Mouse (Mus musculus) MEL (cell line): ENCODE data around the gene Pecam1. TPM values are rescaled to one million over a fixed set of nuclear protein-coding genes. Genes with fewer than 3 reads are reported as not detected.

Experiments
- DNase-seq: peaks from one replicate; pipeline ENCODE4 v3.0.0; 2011; ENCODE audit warnings: low read depth, low spot score
- H3K27ac ChIP-seq: 2 replicates; pipeline ENCODE4 v1.5.1; 2012; ENCODE audit warnings: low read depth, mild to moderate bottlenecking, control low read depth, low read length, moderate library complexity; ENCODE audit not compliant: control insufficient read depth
- H3K27me3 ChIP-seq, 2 experiments: fragments of 150-350 bp in 1 of 2; sonication (generic) in 1 of 2; 2 replicates each; pipeline ENCODE4 v1.6.1; 2012; ENCODE audit warnings: low read length in 2 of 2, mild to moderate bottlenecking in 2 of 2, improper control_type of control experiment in 1 of 2, moderate library complexity in 1 of 2; ENCODE audit not compliant: insufficient read depth in 2 of 2, control insufficient read depth in 1 of 2
- H3K36me3 ChIP-seq, 2 experiments: 2 replicates each; pipeline ENCODE4 v1.6.1; 2012 to 2014; ENCODE audit warnings: low read length in 2 of 2, improper control_type of control experiment in 1 of 2, inconsistent platforms in 1 of 2, mild to moderate bottlenecking in 1 of 2; ENCODE audit not compliant: insufficient read depth in 2 of 2, control insufficient read depth in 1 of 2
- H3K4me1 ChIP-seq, 2 experiments: fragments of 150-350 bp in 1 of 2; sonication (generic) in 1 of 2; 2 replicates each; pipeline ENCODE4 v1.6.1; 2012; ENCODE audit warnings: low read length in 2 of 2, improper control_type of control experiment in 1 of 2, mild to moderate bottlenecking in 1 of 2; ENCODE audit not compliant: insufficient read depth in 2 of 2, control insufficient read depth in 1 of 2
- H3K4me3 ChIP-seq, 2 experiments: fragments of 150-350 bp in 1 of 2; sonication (generic) in 1 of 2; 2 replicates each; pipeline ENCODE4 v1.5.1; 2012; ENCODE audit warnings: low read depth in 2 of 2, low read length in 2 of 2, mild to moderate bottlenecking in 2 of 2, moderate library complexity in 2 of 2, control low read depth in 1 of 2, improper control_type of control experiment in 1 of 2; ENCODE audit not compliant: control insufficient read depth in 1 of 2, insufficient read depth in 1 of 2
- H3K79me2 ChIP-seq: 2 replicates; pipeline ENCODE4 v1.6.1; 2012; ENCODE audit warnings: mild to moderate bottlenecking, low read length, moderate library complexity; ENCODE audit not compliant: control insufficient read depth, poor library complexity, insufficient read depth
- H3K9ac ChIP-seq: 2 replicates; pipeline ENCODE4 v1.6.1; 2012; ENCODE audit warnings: low read depth, mild to moderate bottlenecking, control low read depth, low read length, moderate library complexity; ENCODE audit not compliant: control insufficient read depth, poor library complexity, severe bottlenecking
- H3K9me3 ChIP-seq: fragments of 150-350 bp; sonication (generic); replicated peaks from 2 replicates; pipeline ENCODE4 v1.6.1; 2012; ENCODE audit warnings: mild to moderate bottlenecking, low read length, improper control_type of control experiment, moderate library complexity; ENCODE audit not compliant: insufficient read depth
- CHD1 ChIP-seq: IDR thresholded peaks from 2 replicates; pipeline ENCODE4 v1.6.1; 2012; ENCODE audit warnings: low read depth, mild to moderate bottlenecking, inconsistent platforms, low read length, improper control_type of control experiment
- CTCF ChIP-seq, 3 experiments: IDR thresholded peaks in 2 of 3; conservative IDR thresholded peaks in 1 of 3; 2 replicates each; pipeline ENCODE4 v1.5.1; 2011 to 2012; ENCODE audit warnings: low read length in 3 of 3, low read depth in 2 of 3, mild to moderate bottlenecking in 2 of 3, improper control_type of control experiment in 1 of 3, inconsistent platforms in 1 of 3, mixed read lengths in 1 of 3, moderate library complexity in 1 of 3; ENCODE audit not compliant: control insufficient read depth in 1 of 3, insufficient read depth in 1 of 3, poor library complexity in 1 of 3, severe bottlenecking in 1 of 3
- ELF1 ChIP-seq: IDR thresholded peaks from 2 replicates; pipeline ENCODE4 v1.6.1; 2014; ENCODE audit warnings: low read depth, mild to moderate bottlenecking, inconsistent platforms, low read length, improper control_type of control experiment, moderate library complexity
- EP300 ChIP-seq, 2 experiments: IDR thresholded peaks; 2 replicates each; pipeline ENCODE4 v1.6.1; 2011; ENCODE audit warnings: improper control_type of control experiment in 2 of 2, low read length in 2 of 2, low read depth in 1 of 2, mild to moderate bottlenecking in 1 of 2
- GABPA ChIP-seq: IDR thresholded peaks from 2 replicates; pipeline ENCODE4 v1.6.1; 2012; ENCODE audit warnings: low read depth, mild to moderate bottlenecking, inconsistent platforms, low read length, improper control_type of control experiment, moderate library complexity
- JUND ChIP-seq: IDR thresholded peaks from 2 replicates; pipeline ENCODE4 v1.6.1; 2011; ENCODE audit warnings: low read depth, mild to moderate bottlenecking, improper control_type of control experiment, low read length
- KAT2A ChIP-seq: conservative IDR thresholded peaks from 2 replicates; pipeline ENCODE4 v1.6.1; 2012; ENCODE audit warnings: low read depth, low read length, improper control_type of control experiment, inconsistent platforms
- MAFK ChIP-seq: IDR thresholded peaks from 2 replicates; pipeline ENCODE4 v1.6.1; 2011; ENCODE audit warnings: low read depth, mild to moderate bottlenecking, low read length, improper control_type of control experiment, borderline replicate concordance
- MYB ChIP-seq: IDR thresholded peaks from 2 replicates; pipeline ENCODE4 v1.6.1; 2011; ENCODE audit warnings: mild to moderate bottlenecking, low read depth, low read length, improper control_type of control experiment
- MYC ChIP-seq: IDR thresholded peaks from 2 replicates; pipeline ENCODE4 v1.6.1; 2011; ENCODE audit warnings: low read depth, mild to moderate bottlenecking, low read length, improper control_type of control experiment, moderate library complexity
- NELFE ChIP-seq: IDR thresholded peaks from 2 replicates; pipeline ENCODE4 v1.6.1; 2011; ENCODE audit warnings: low read depth, low read length, improper control_type of control experiment
- POLR2A ChIP-seq, 2 experiments: IDR thresholded peaks; 2 replicates each; pipeline ENCODE4 v1.6.1; 2011 to 2012; ENCODE audit warnings: low read length in 2 of 2, mild to moderate bottlenecking in 2 of 2, control low read depth in 1 of 2, improper control_type of control experiment in 1 of 2, low read depth in 1 of 2, moderate library complexity in 1 of 2; ENCODE audit not compliant: control insufficient read depth in 1 of 2, insufficient read depth in 1 of 2, poor library complexity in 1 of 2
- POLR2AphosphoS2 ChIP-seq: IDR thresholded peaks from 2 replicates; pipeline ENCODE4 v1.6.1; 2011; ENCODE audit warnings: low read length, improper control_type of control experiment
- RAD21 ChIP-seq: IDR thresholded peaks from 2 replicates; pipeline ENCODE4 v1.6.1; 2011; ENCODE audit warnings: mild to moderate bottlenecking, low read depth, low read length, improper control_type of control experiment
- RCOR1 ChIP-seq: IDR thresholded peaks from 2 replicates; pipeline ENCODE4 v1.6.1; 2012; ENCODE audit warnings: low read depth, mild to moderate bottlenecking, inconsistent platforms, low read length, improper control_type of control experiment
- SIN3A ChIP-seq: IDR thresholded peaks from 2 replicates; pipeline ENCODE4 v1.6.1; 2012; ENCODE audit warnings: low read length, improper control_type of control experiment, inconsistent platforms
- SMC3 ChIP-seq: IDR thresholded peaks from 2 replicates; pipeline ENCODE4 v1.6.1; 2011; ENCODE audit warnings: low read depth, low read length, improper control_type of control experiment
- TAL1 ChIP-seq: IDR thresholded peaks from 2 replicates; pipeline ENCODE4 v1.6.1; 2012; ENCODE audit warnings: mild to moderate bottlenecking, inconsistent platforms, low read length, moderate library complexity, mixed read lengths
- TBP ChIP-seq: IDR thresholded peaks from 2 replicates; pipeline ENCODE4 v1.8.0; 2011; ENCODE audit warnings: low read depth, low read length, improper control_type of control experiment
- TCF12 ChIP-seq: IDR thresholded peaks from 2 replicates; pipeline ENCODE4 v1.6.1; 2014; ENCODE audit warnings: low read depth, mild to moderate bottlenecking, inconsistent platforms, low read length, improper control_type of control experiment, moderate library complexity
- USF1 ChIP-seq: IDR thresholded peaks from 2 replicates; pipeline ENCODE4 v1.6.1; 2014; ENCODE audit warnings: low read depth, mild to moderate bottlenecking, inconsistent platforms, low read length, improper control_type of control experiment, moderate library complexity
- ZC3H11A ChIP-seq: IDR thresholded peaks from 2 replicates; pipeline ENCODE4 v1.6.1; 2012; ENCODE audit warnings: low read depth, mild to moderate bottlenecking, inconsistent platforms, low read length, improper control_type of control experiment
- ZMIZ1 ChIP-seq: IDR thresholded peaks from 2 replicates; pipeline ENCODE4 v1.6.1; 2012; ENCODE audit warnings: low read depth, mild to moderate bottlenecking, inconsistent platforms, low read length, improper control_type of control experiment, moderate library complexity
- ZNF384 ChIP-seq: IDR thresholded peaks from 2 replicates; pipeline ENCODE4 v1.6.1; 2012; ENCODE audit warnings: low read depth, mild to moderate bottlenecking, inconsistent platforms, low read length, improper control_type of control experiment
- polyA plus RNA-seq, 2 experiments: library from polyadenylated mRNA; stranded (reverse) in 1 of 2; unstranded in 1 of 2; fragments of >175 nt in 1 of 2; fragments of >200 nt in 1 of 2; gene quantifications; 2 replicates each; pipeline versions ENCODE4 v1.2.1 to v1.2.4; 2012; ENCODE audit warnings: low replicate concordance in 2 of 2, low read depth in 1 of 2; ENCODE audit not compliant: insufficient read length in 2 of 2, insufficient read depth in 1 of 2, missing spikeins in 1 of 2
- total RNA-seq: library from RNA; depleted of rRNA; stranded (reverse); fragments of 300-350 nt; gene quantifications from 2 replicates; pipeline ENCODE4 v1.2.3, GENCODE M21; 2012

Pecam1 gene
- total and polyA plus RNA-seq, 3 experiments, result 0.12 to 0.14 TPM; not detected in 1

DNA sequence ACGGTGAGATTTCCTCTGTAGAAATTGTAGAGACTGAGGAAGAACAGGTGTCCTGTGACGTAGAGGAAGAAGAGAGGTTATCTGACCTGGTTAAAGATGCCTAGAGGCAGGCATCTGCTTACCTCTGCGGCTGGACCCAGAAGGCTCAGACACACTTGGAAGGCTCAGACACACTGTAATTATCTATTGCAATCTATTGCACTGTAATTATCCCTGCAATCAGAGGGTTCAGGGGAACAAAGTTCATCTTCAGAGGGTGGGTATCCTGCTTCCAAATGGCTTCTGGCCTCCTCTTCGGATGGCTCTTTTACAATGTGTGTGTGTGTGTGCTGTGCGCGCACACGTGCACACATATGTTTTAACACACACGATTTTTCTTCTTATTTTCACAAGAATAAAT, 30.0 kb downstream of the Pecam1 start:
- DNase-seq, result no peak
- Histone ChIP-seq H3K36me3 (peaks cover 0 to 25% of the 10 kb centered on the region in 2 experiments; a peak in 2 of 4 replicates), H3K27me3 (no peaks in the 10 kb centered on the region; a peak in 1 of 4 replicates), H3K4me3 (no peak overlapping the region), H3K79me2 (no peaks in the 10 kb centered on the region), H3K9me3 (no peaks in the 10 kb centered on the region), H3K27ac (no peak overlapping the region), H3K9ac (no peak overlapping the region), H3K4me1 (peaks cover 16 to 25% of the 10 kb centered on the region in 2 experiments)
- TF ChIP-seq GABPA, result no peak
- TF ChIP-seq KAT2A, result no peak
- TF ChIP-seq SIN3A, result no peak
- no peak for TF ChIP-seq MYC
- no peak for TF ChIP-seq EP300 (IDR thresholded peaks at IDR 0.05; ENCODE audit: low read depth in 1 of 2, low read length in 2 of 2)
- no peak for TF ChIP-seq NELFE
- TF ChIP-seq ZC3H11A, result no peak
- TF ChIP-seq MAFK, result no peak
- TF ChIP-seq CHD1, result no peak
- no peak for TF ChIP-seq RAD21
- TF ChIP-seq TCF12, result no peak
- no peak for TF ChIP-seq MYB
- TF ChIP-seq ZNF384, result no peak
- no peak for TF ChIP-seq TAL1
- TF ChIP-seq ZMIZ1, result no peak
- no peak for TF ChIP-seq SMC3
- no peak for TF ChIP-seq CTCF (IDR thresholded peaks at IDR 0.05 in 2 of 3, conservative IDR thresholded peaks at IDR 0.05 in 1 of 3; ENCODE audit: control insufficient read depth in 1 of 3, insufficient read depth in 1 of 3, low read depth in 2 of 3, low read length in 3 of 3, poor library complexity in 1 of 3, severe bottlenecking in 1 of 3)
- no peak for TF ChIP-seq RCOR1
- no peak for TF ChIP-seq TBP
- TF ChIP-seq ELF1, result no peak

DNA sequence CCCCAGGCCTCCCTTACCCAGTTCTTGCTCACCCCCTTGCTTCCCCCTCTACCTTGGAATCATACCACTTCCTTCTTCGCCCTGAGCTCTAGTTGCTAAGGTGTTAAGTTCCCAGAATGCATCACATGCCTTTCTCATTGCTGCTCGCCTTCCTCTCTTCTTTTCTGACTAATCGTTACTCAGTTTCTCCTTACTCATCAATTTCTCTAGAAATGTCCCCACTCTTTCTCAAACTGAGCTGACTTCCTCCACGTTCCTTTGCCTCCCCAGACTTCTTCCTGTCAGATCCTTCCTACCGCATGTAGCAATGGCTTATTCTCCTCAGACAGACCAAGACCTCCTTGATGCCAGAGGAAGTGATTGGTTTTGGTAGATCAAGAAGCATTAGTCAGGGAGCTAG, 33.9 kb downstream of the Pecam1 start:
- H3K4me1 ChIP-seq, result no peaks in the 10 kb centered on the region; a peak in 1 of 4 replicates

More for the DNA sequence above, 33.9 kb downstream of the Pecam1 start:
- Histone ChIP-seq H3K27me3 (peaks cover 0 to 7% of the 10 kb centered on the region in 2 experiments), H3K9me3 (no peaks in the 10 kb centered on the region), H3K9ac (no peak overlapping the region), H3K4me3 (no peak overlapping the region), H3K27ac (no peak overlapping the region), H3K36me3 (no peaks in the 10 kb centered on the region), H3K79me2 (no peaks in the 10 kb centered on the region)
- TF ChIP-seq TAL1, result no peak
- no peak for TF ChIP-seq SIN3A
- no peak for TF ChIP-seq MYC
- TF ChIP-seq POLR2A (IDR thresholded peaks at IDR 0.05; ENCODE audit: control insufficient read depth in 1 of 2, insufficient read depth in 1 of 2, low read depth in 1 of 2, low read length in 2 of 2, poor library complexity in 1 of 2), result no peak
- TF ChIP-seq RCOR1, result no peak
- TF ChIP-seq ELF1, result no peak
- TF ChIP-seq USF1, result no peak
- TF ChIP-seq SMC3, result no peak
- no peak for TF ChIP-seq GABPA
- no peak for TF ChIP-seq JUND
- no peak for TF ChIP-seq POLR2AphosphoS2
- no peak for TF ChIP-seq EP300 (IDR thresholded peaks at IDR 0.05; ENCODE audit: low read depth in 1 of 2, low read length in 2 of 2)
- no peak for TF ChIP-seq TCF12
- DNase-seq, result no peak
